ENCODE assay signal across 26 mouse cellular contexts in genomic region chr19:29390483-29390882, GRCm38 (mm10). TPM values are rescaled to one million over a fixed set of nuclear protein-coding genes. Genes with fewer than 3 reads are reported as not detected.
"Had no signal": no experiment of that assay in that cellular context is flagged by ENCODE, and none has a peak within 500 bp of the region (broad histone marks: within the 10 kb centered on the region; RNA-seq: fewer than 3 reads in every experiment).

No protein-coding gene starts in this region.

- H3K36me3 ChIP-seq: lung, embryonic 15.5 days; midbrain, embryonic 10.5 days; midbrain, embryonic 15.5 days; neural tube, embryonic 13.5 days; stomach, embryonic 15.5 days had no signal

- H3K4me3 ChIP-seq: layer of hippocampus, adult 2 months; lung, embryonic 15.5 days; megakaryocyte, embryonic 14.5 days; midbrain, embryonic 10.5 days; midbrain, embryonic 15.5 days; myocyte; neural tube, embryonic 13.5 days; stomach, embryonic 15.5 days had no signal

- ATAC-seq: midbrain, embryonic 15.5 days had no signal

- H3K27me3 ChIP-seq: lung, embryonic 15.5 days; megakaryocyte, embryonic 14.5 days; midbrain, embryonic 15.5 days; neural tube, embryonic 13.5 days; stomach, embryonic 15.5 days had no signal

- H3K9ac ChIP-seq: liver, embryonic 14.5 days; lung, embryonic 15.5 days; midbrain, embryonic 15.5 days; neural tube, embryonic 13.5 days; stomach, embryonic 15.5 days had no signal

- H3K27ac ChIP-seq: kidney, postnatal 0 days; layer of hippocampus, adult 2 months; liver, embryonic 14.5 days; lung, embryonic 15.5 days; midbrain, embryonic 10.5 days; midbrain, embryonic 15.5 days; neural tube, embryonic 13.5 days; stomach, embryonic 15.5 days had no signal

- DNase-seq: kidney, postnatal 25 days; layer of hippocampus, adult 9-11 months; lung, adult 18-20 months; lung, postnatal 10 days; lung, postnatal 36 days; retina, postnatal 1 day; right cerebral cortex, postnatal 25 days; spleen, adult 18-20 months; thymus, postnatal 25 days had no signal

- H3K9me3 ChIP-seq: lung, embryonic 15.5 days; megakaryocyte, embryonic 14.5 days; midbrain, embryonic 10.5 days; midbrain, embryonic 15.5 days; neural tube, embryonic 13.5 days; stomach, embryonic 15.5 days had no signal

- H3K4me1 ChIP-seq: lung, embryonic 15.5 days; midbrain, embryonic 10.5 days; midbrain, embryonic 15.5 days; neural tube, embryonic 13.5 days; stomach, embryonic 15.5 days had no signal

- H3K4me2 ChIP-seq: liver, embryonic 11.5 days; lung, embryonic 15.5 days; midbrain, embryonic 15.5 days; neural tube, embryonic 13.5 days; stomach, embryonic 15.5 days had no signal

RNA-seq across cellular contexts. Expression of gene Pdcd1lg2, which starts 20.2 kb away (rescaled TPM):
- total RNA-seq: layer of hippocampus, adult 2 months; layer of hippocampus, postnatal 25 days had no signal
- polyA plus RNA-seq: kidney, embryonic 14.5 days; kidney, postnatal 0 days; limb, embryonic 11.5 days; limb, embryonic 14.5 days; liver, embryonic 11.5 days; midbrain, embryonic 10.5 days; midbrain, embryonic 15.5 days; myocyte; neural tube, embryonic 13.5 days; stomach, embryonic 15.5 days had no signal

RNA-seq across cellular contexts. Expression of gene Cd274, which starts 23.2 kb away (rescaled TPM):
- polyA plus RNA-seq: limb, embryonic 11.5 days had no signal

RNA-seq across cellular contexts. Expression of gene Rln1, which starts 56.0 kb away (rescaled TPM):
- total RNA-seq: neutrophil, adult 5-6 weeks had no signal
- polyA plus RNA-seq: kidney, embryonic 14.5 days; large intestine, adult 2 months; limb, embryonic 11.5 days; liver, embryonic 11.5 days; liver, embryonic 14.5 days; lung, embryonic 15.5 days; myocyte had no signal
